Mouse (Mus musculus) hindbrain, embryonic 13.5 days (tissue): Measurements from ENCODE around the gene Parp3. TPM values are rescaled to one million over a fixed set of nuclear protein-coding genes. Genes with fewer than 3 reads are reported as not detected.
"Not testable (repeated sequence)": the region's sequence is repeated elsewhere in the genome, so short reads cannot be mapped to it uniquely, and the experiment has no call there.

Experiments used
- ATAC-seq: fragments of 200-750 bp; cut with Nextera tagmentation; 2 replicates; pipeline ENCODE4 v1.8.0; 2017; ENCODE audit warnings: moderate TSS enrichment; ENCODE audit not compliant: low FRiP score
- H3K27ac ChIP-seq: fragments of 300-500 bp; sonication (generic); 2 replicates; pipeline ENCODE4 v1.5.1; 2015; ENCODE audit warnings: inconsistent platforms, mild to moderate bottlenecking, moderate library complexity
- H3K27me3 ChIP-seq: fragments of 300-500 bp; sonication (generic); 2 replicates; pipeline ENCODE4 v1.6.1; 2015; ENCODE audit warnings: mild to moderate bottlenecking, inconsistent platforms
- H3K36me3 ChIP-seq: fragments of 300-500 bp; sonication (generic); 2 replicates; pipeline ENCODE4 v1.6.1; 2015; ENCODE audit warnings: mild to moderate bottlenecking, inconsistent platforms
- H3K4me1 ChIP-seq: fragments of 300-500 bp; sonication (generic); replicated peaks from 2 replicates; pipeline ENCODE4 v1.6.1; 2015; ENCODE audit warnings: inconsistent platforms
- H3K4me2 ChIP-seq: fragments of 300-500 bp; sonication (generic); 2 replicates; pipeline ENCODE4 v1.6.1; 2015; ENCODE audit warnings: inconsistent platforms, mild to moderate bottlenecking, moderate library complexity
- H3K4me3 ChIP-seq: fragments of 300-500 bp; sonication (generic); 2 replicates; pipeline ENCODE4 v1.5.1; 2015; ENCODE audit warnings: mild to moderate bottlenecking, inconsistent platforms
- H3K9ac ChIP-seq: fragments of 300-500 bp; sonication (generic); 2 replicates; pipeline ENCODE4 v1.6.1; 2015; ENCODE audit warnings: mild to moderate bottlenecking, inconsistent platforms
- H3K9me3 ChIP-seq: fragments of 300-500 bp; sonication (generic); 2 replicates; pipeline ENCODE4 v1.6.1; 2016; ENCODE audit warnings: inconsistent platforms
- WGBS: fragments of 180-500 bp; shearing (Covaris S2); methylation state at CpG from one replicate; pipeline ENCODE4 v1.1.7; 2015; 5-methylcytosine and 5-hydroxymethylcytosine counted together
- polyA plus RNA-seq: library from polyadenylated mRNA; unstranded; fragments of >200 nt; fragmentation: Nextera tagmentation; extraction: Ambion mirVana; gene quantifications from 2 replicates; pipeline ENCODE4 v1.2.1, GENCODE M21; 2015

Parp3 gene
- 0.74 and 0.88 TPM in 2 replicates for polyA plus RNA-seq

DNA sequence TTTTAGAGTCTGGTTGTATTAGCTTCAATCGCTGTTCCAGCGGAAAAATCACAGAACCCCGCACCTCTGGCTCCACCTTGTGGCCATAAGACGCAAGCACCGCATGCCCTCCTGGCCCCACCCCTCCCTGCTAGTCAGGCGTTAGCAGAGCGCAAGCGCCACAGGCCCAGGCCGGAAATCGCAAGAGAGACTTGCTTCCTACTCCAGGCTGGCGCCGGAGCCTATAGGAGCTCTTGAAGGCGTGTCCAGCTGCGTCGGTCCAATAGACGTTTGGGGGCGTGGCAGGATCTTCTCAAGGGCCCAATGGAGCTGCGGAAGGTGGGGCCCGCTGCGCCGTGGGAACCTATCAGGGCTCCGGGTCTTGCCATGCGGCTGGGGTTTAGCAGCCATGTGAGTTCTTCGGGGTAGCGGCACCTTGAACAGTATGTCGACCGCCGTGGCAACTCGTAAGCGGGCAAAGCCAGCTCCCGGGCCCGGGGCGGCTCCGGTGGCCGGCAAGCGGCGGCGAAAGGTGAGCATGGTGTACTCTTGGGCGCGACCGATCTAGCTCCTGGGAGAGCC is at the start of gene Parp3:
Parp3 (minus strand) TSS at position 26 of the 561 bp plus-strand sequence.
- Histone ChIP-seq H3K27me3 (0 out of 2 replicates have a peak, but pooled peaks cover 3% of the 10 kb centered on the region), H3K4me2 (peak within 1 kb of the TSS; percentile 92), H3K9me3 (no peaks in the 10 kb centered on the region), H3K4me1 (peaks cover 41% of the 10 kb centered on the region), H3K4me3 (peak within 1 kb of the TSS; percentile 71), H3K36me3 (peaks cover 23% of the 10 kb centered on the region), H3K9ac (peak within 1 kb of the TSS; percentile 77), H3K27ac (peak within 1 kb of the TSS; percentile 18; the same call in 1 of the 2 replicates)
- peak; percentile 98 for ATAC-seq
- under 1% methylated on average over 41 of the region's 41 CpGs for WGBS

DNA sequence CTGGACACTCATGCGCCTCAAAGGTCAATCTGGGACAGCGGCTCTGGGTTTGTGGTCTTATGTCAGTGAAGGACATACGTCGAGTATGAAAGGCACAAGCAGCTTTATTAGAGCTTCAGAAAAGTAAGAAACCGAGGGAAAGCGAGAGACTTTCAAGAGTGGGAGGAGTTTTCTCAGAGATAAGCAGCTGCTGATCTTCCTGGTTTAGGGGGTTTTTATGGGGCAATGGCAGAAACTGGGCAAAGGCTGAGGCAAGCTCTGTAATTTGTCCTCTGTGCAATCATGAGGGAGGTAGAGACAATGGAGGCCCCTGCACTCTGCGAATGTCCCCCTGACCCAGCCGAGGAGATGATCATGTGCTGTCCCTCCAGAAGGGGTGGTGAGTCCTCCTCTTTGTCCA is 43.2 kb upstream of the Parp3 start:
- Histone ChIP-seq H3K9me3 (no peaks in the 10 kb centered on the region), H3K4me1 (no peaks in the 10 kb centered on the region), H3K27ac (no peak overlapping the region), H3K36me3 (no peaks in the 10 kb centered on the region), H3K4me3 (no peak overlapping the region), H3K9ac (no peak overlapping the region), H3K4me2 (no peak overlapping the region), H3K27me3 (no peaks in the 10 kb centered on the region)
- 85% methylated on average over 8 of the region's 8 CpGs for WGBS
- no peak for ATAC-seq

GRCm38 (mm10) chr9:106519433-106519832 is 42.7 kb upstream of the Parp3 start:
- no peak overlapping the region for H3K27ac ChIP-seq
- H3K4me3 ChIP-seq = no peak overlapping the region
- H3K27me3 ChIP-seq = no peaks in the 10 kb centered on the region
- ATAC-seq = no peak
- no peak overlapping the region for H3K4me2 ChIP-seq
- no peaks in the 10 kb centered on the region for H3K4me1 ChIP-seq
- H3K36me3 ChIP-seq = no peaks in the 10 kb centered on the region
- H3K9me3 ChIP-seq = no peaks in the 10 kb centered on the region
- H3K9ac ChIP-seq = no peak overlapping the region
- 85% methylated on average over 2 of the region's 2 CpGs for WGBS

- no peak for ATAC-seq
- H3K9ac ChIP-seq = no peak within 1 kb of the TSS
- no peaks in the 10 kb centered on the region for H3K27me3 ChIP-seq
- no peak within 1 kb of the TSS for H3K4me2 ChIP-seq
- H3K9me3 ChIP-seq = no peaks in the 10 kb centered on the region
- no peaks in the 10 kb centered on the region; the same call in 1 of the 2 replicates for H3K4me1 ChIP-seq
- no peaks in the 10 kb centered on the region for H3K36me3 ChIP-seq
- H3K27ac ChIP-seq = no peak within 1 kb of the TSS
- 87% methylated on average over 4 of the region's 4 CpGs for WGBS
- no peak within 1 kb of the TSS for H3K4me3 ChIP-seq
These were observed 37.5 kb upstream of the Parp3 start, which contains the start of gene Iqcf5 for GRCm38 (mm10) chr9:106514273-106514672. Gene Iqcf5 (plus strand): TSS chr9:106514573.

GRCm38 (mm10) chr9:106513566-106513965 is 36.8 kb upstream of the Parp3 start:
- Histone ChIP-seq H3K27me3 (no peaks in the 10 kb centered on the region), H3K4me3 (no peak overlapping the region), H3K27ac (no peak overlapping the region), H3K4me1 (no peaks in the 10 kb centered on the region; the same call in 1 of the 2 replicates), H3K36me3 (no peaks in the 10 kb centered on the region), H3K9me3 (no peaks in the 10 kb centered on the region), H3K9ac (no peak overlapping the region), H3K4me2 (no peak overlapping the region)
- 82% methylated on average over 6 of the region's 6 CpGs for WGBS
- no peak for ATAC-seq

GRCm38 (mm10) chr9:106512729-106513450 is 36.1 kb upstream of the Parp3 start:
- 74% methylated on average over 13 of the region's 13 CpGs for WGBS
- no peak overlapping the region for H3K9ac ChIP-seq
- H3K36me3 ChIP-seq = no peaks in the 10 kb centered on the region
- H3K4me3 ChIP-seq = no peak overlapping the region
- no peak for ATAC-seq
- no peaks in the 10 kb centered on the region for H3K9me3 ChIP-seq
- H3K4me1 ChIP-seq = no peaks in the 10 kb centered on the region; the same call in 1 of the 2 replicates
- no peak overlapping the region for H3K4me2 ChIP-seq
- no peaks in the 10 kb centered on the region for H3K27me3 ChIP-seq
- H3K27ac ChIP-seq = no peak overlapping the region

DNA sequence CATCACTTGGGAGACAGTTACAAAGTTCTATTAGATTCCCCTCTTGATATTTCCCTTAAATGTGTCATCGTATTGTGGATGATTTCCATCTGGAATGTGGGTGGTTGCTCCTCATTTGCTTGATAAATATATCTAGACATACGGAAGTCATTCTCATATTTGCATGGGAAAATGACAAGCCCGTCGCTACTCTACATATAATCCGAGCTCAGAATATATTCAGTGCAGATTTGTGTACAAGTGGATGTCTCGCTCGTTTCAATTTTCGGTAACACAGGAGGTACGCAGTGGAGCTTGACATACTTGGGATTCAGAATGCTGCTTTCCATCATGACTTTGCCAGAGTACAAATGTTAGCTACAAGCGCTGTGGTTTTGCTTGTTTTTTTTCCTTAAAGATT is 32.6 kb upstream of the Parp3 start:
- Histone ChIP-seq H3K4me1 (no peaks in the 10 kb centered on the region; the same call in 1 of the 2 replicates), H3K27me3 (no peaks in the 10 kb centered on the region), H3K4me3 (no peak overlapping the region), H3K9ac (no peak overlapping the region), H3K4me2 (no peak overlapping the region), H3K36me3 (no peaks in the 10 kb centered on the region), H3K9me3 (no peaks in the 10 kb centered on the region), H3K27ac (no peak overlapping the region)
- no peak for ATAC-seq
- 93% methylated on average over 10 of the region's 10 CpGs for WGBS

- H3K9me3 ChIP-seq = no peaks in the 10 kb centered on the region
- H3K27me3 ChIP-seq = 0 out of 2 replicates have a peak, but pooled peaks cover 2% of the 10 kb centered on the region
- H3K27ac ChIP-seq = no peak overlapping the region
- H3K36me3 ChIP-seq = no peaks in the 10 kb centered on the region
- H3K9ac ChIP-seq = no peak overlapping the region
- no peaks in the 10 kb centered on the region for H3K4me1 ChIP-seq
- H3K4me3 ChIP-seq = no peak overlapping the region
- ATAC-seq = no peak
- WGBS = 75% methylated on average over 6 of the region's 6 CpGs
- H3K4me2 ChIP-seq = no peak overlapping the region
These were observed 27.5 kb upstream of the Parp3 start for GRCm38 (mm10) chr9:106504246-106504645.

DNA sequence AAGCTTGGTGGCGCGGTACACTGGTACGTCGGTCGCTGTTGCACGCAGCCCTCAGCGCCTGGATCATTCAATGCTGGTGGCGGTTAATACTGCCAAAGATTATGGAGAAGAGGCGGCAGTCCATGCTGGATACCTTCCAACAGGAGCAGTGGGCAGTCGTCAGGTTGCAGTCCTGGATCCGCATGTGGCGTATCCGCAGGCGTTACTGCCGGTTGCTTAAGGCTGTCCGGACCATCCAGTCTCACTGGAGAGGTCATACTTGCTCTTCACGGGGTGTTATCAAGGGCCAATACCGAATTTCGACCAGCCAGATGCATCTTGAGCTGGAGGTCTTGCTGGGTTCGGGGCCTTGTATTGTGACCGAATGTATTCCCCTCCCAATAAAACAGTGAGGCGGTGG is 25.1 kb upstream of the Parp3 start:
- no peak for ATAC-seq
- H3K36me3 ChIP-seq = no peaks in the 10 kb centered on the region
- H3K9me3 ChIP-seq = no peaks in the 10 kb centered on the region
- H3K27ac ChIP-seq = no peak overlapping the region
- 92% methylated on average over 22 of the region's 22 CpGs for WGBS
- no peak overlapping the region for H3K4me2 ChIP-seq
- no peak overlapping the region for H3K9ac ChIP-seq
- H3K27me3 ChIP-seq = 0 out of 2 replicates have a peak, but pooled peaks cover 2% of the 10 kb centered on the region
- no peaks in the 10 kb centered on the region for H3K4me1 ChIP-seq
- H3K4me3 ChIP-seq = no peak overlapping the region

- Histone ChIP-seq H3K36me3 (no peaks in the 10 kb centered on the region), H3K4me3 (no peak within 1 kb of the TSS), H3K4me2 (no peak within 1 kb of the TSS), H3K9ac (no peak within 1 kb of the TSS), H3K4me1 (no peaks in the 10 kb centered on the region), H3K27ac (no peak within 1 kb of the TSS), H3K9me3 (no peaks in the 10 kb centered on the region), H3K27me3 (0 out of 2 replicates have a peak, but pooled peaks cover 2% of the 10 kb centered on the region)
- WGBS = 94% methylated on average over 6 of the region's 6 CpGs
- no peak for ATAC-seq
These were observed 22.9 kb upstream of the Parp3 start, which contains the start of gene Iqcf1 for GRCm38 (mm10) chr9:106499667-106500066. Gene Iqcf1 (plus strand): TSS chr9:106499967.

DNA sequence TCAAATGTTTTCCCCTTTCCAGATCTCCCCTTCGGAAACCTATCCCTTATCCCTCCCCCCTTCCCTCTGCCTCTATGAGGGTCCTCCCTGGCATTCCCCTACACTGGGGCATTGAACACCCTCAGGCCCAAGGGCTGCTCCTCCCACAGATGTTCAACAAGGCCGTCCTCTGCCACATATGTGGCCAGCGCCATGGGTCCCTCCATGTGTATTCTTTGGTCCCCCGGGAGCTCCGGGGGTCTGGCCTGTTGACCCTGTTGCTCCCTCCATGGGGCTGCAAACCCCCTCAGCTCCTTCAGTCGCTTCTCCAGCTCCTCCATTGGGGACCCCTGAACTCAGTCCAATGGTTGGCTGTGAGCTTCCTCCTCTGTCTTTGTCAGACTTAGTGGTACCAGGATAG is 10.9 kb upstream of the Parp3 start:
- H3K27ac ChIP-seq, ATAC-seq, H3K27me3 ChIP-seq, H3K4me1 ChIP-seq, H3K9ac ChIP-seq, H3K9me3 ChIP-seq, H3K4me3 ChIP-seq, H3K4me2 ChIP-seq: not testable (repeated sequence)
- H3K36me3 ChIP-seq = peaks cover 39% of the 10 kb centered on the region
- 88% methylated on average over 6 of the region's 6 CpGs for WGBS

DNA sequence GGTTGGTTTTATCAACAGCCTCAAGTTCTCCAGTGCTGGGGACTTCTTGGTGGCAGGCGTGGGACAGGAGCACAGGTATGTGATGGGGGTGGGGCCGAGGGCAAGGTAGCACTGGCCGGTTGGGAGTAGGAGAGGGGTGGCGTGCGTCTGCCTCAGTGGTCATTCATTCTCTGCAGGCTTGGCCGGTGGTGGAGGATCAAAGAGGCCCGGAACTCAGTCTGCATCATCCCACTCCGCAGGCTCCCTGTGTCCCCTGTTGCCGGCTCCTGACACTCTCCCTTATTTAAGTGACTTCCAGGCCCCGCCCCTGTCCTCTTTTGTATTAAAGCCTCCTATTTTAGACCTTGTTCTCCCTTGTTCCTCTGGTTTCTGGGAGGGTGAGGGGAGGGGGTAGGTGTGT is 8.3 kb upstream of the Parp3 start:
- no peak overlapping the region for H3K9ac ChIP-seq
- H3K27ac ChIP-seq = no peak overlapping the region
- H3K9me3 ChIP-seq = no peaks in the 10 kb centered on the region
- WGBS = 82% methylated on average over 10 of the region's 10 CpGs
- H3K4me2 ChIP-seq = no peak overlapping the region
- H3K4me3 ChIP-seq = no peak overlapping the region
- H3K36me3 ChIP-seq = peaks cover 63% of the 10 kb centered on the region
- no peak for ATAC-seq
- H3K27me3 ChIP-seq = no peaks in the 10 kb centered on the region
- no peaks in the 10 kb centered on the region for H3K4me1 ChIP-seq
